Mouse (Mus musculus): Measurements from ENCODE around the gene Fndc9. TPM values are rescaled to one million over a fixed set of nuclear protein-coding genes. Genes with fewer than 3 reads are reported as not detected.

Fndc9 gene
- polyA plus RNA-seq, 1 experiment from 2014 or later: 0.09 TPM

DNA sequence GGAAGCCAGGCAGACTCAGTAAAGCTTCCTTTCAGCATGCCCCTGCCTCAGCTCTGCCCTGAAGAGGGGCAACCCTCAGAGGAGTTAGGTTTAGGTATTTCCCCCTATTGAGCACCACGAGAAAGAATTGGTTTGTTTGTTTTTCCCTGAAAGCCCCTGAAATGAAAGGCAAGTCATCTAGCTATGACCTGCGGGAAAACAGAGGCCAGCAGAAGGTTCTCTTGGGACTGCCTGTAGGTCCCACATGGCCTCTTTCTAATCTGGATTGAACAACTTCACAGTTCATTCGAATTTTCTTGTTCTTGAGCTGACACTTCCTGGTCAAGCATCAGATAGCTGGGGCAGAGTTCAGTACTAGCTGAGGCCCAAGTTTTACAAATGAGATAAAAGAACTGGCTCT is 23.5 kb upstream of the Fndc9 start:
- 30% methylated on average over 3 of the region's 3 CpGs for WGBS
- Histone ChIP-seq H3K9me3 (ENCODE audit: low read length) (no peaks in the 10 kb centered on the region), H3K27me3 (ENCODE audit: insufficient read depth, low read length) (no peaks in the 10 kb centered on the region), H3K27ac (ENCODE audit: low read length) (no peak overlapping the region), H3K36me3 (ENCODE audit: insufficient read depth, low read length) (no peaks in the 10 kb centered on the region), H3K4me2 (replicated peaks; ENCODE audit: low read depth, low read length) (no peak overlapping the region), H3K4me3 (ENCODE audit: low read length) (no peak overlapping the region), H3K9ac (replicated peaks; ENCODE audit: low read length) (no peak overlapping the region), H3K4me1 (ENCODE audit: insufficient read depth, low read length) (peaks cover 35% of the 10 kb centered on the region)
- ATAC-seq (ENCODE audit: low FRiP score, low TSS enrichment): no peak

DNA sequence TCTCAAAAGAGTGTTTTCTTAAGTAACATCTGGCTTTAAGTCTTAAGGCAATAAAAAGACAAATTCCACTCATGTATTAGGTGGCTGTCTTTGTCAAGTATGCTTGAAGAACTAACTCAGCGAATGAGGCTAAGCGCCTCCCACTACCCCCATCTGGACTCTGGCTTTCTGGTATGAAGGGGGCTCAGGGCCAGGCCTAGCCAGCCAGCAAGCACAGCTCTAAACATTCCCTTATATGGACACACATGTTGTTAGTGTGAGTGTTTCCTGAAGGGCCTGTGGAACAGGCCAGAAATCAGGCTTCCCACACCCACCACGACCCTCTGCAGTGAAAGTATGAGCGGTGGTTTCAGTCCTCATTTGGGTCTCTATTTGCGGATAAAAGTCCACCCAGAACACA is 21.5 kb upstream of the Fndc9 start:
- ATAC-seq (ENCODE audit: low FRiP score, low TSS enrichment): peak; percentile 88
- Histone ChIP-seq H3K9ac (replicated peaks; ENCODE audit: low read length) (no peak overlapping the region), H3K9me3 (ENCODE audit: low read length) (no peaks in the 10 kb centered on the region), H3K4me3 (ENCODE audit: low read length) (no peak overlapping the region), H3K4me2 (replicated peaks; ENCODE audit: low read depth, low read length) (no peak overlapping the region), H3K27ac (ENCODE audit: low read length) (peak overlapping the region; percentile 89), H3K4me1 (ENCODE audit: insufficient read depth, low read length) (peaks cover 35% of the 10 kb centered on the region), H3K36me3 (ENCODE audit: insufficient read depth, low read length) (no peaks in the 10 kb centered on the region), H3K27me3 (ENCODE audit: insufficient read depth, low read length) (no peaks in the 10 kb centered on the region)
- 54% methylated on average over 5 of the region's 5 CpGs for WGBS

DNA sequence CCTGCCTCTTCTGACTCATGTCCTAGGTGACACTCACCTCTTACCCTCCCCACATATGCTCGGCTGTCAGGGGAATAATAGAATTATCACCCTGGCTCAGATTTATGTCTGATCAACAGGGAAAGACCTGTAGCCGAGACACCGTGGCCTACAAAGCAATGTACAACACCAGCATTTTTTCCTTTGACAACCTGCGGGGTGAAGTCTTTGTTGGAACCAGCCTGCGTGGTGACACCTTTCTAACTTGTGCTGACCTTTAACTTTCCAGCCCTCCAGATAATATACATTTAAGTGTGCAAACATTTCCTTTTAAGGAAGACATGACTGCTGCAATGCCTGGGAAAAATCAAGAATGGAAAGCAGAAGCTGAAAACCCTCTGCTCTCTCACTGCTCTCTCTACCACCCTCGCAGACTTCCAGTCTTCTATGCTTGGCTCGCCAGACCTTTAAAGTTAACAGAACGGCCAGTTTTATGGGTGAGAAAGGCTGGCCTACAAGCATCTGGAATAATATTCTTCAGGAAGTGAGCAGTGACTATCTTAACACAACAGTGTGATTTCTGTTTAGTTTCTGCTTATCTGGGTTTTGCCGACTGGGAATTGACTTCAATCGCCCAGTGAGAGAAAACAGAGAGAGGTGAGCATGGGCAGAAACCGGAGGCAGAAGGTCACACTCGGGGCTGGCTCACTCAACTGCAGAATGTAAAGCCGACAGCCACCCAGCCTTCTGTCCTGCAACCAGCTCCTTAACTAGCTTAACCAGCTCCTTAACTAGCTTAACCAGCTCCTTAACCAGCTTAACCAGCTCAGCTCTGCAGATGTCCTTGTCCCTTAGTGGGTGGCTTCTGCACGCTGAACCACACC is 20.7 kb upstream of the Fndc9 start:
- peaks cover 35% of the 10 kb centered on the region for H3K4me1 ChIP-seq (ENCODE audit: insufficient read depth, low read length)
- ATAC-seq (ENCODE audit: low FRiP score, low TSS enrichment): no peak
- no peaks in the 10 kb centered on the region for H3K36me3 ChIP-seq (ENCODE audit: insufficient read depth, low read length)
- WGBS: 33% methylated on average over 14 of the region's 14 CpGs
- no peaks in the 10 kb centered on the region for H3K9me3 ChIP-seq (ENCODE audit: low read length)
- H3K27ac ChIP-seq (ENCODE audit: low read length): peak overlapping the region; percentile 89
- no peaks in the 10 kb centered on the region for H3K27me3 ChIP-seq (ENCODE audit: insufficient read depth, low read length)
- no peak overlapping the region for H3K4me2 ChIP-seq (replicated peaks; ENCODE audit: low read depth, low read length)
- H3K9ac ChIP-seq (replicated peaks; ENCODE audit: low read length): peak overlapping the region; percentile 40; the same call in 1 of the 2 replicates
- H3K4me3 ChIP-seq (ENCODE audit: low read length): no peak overlapping the region

DNA sequence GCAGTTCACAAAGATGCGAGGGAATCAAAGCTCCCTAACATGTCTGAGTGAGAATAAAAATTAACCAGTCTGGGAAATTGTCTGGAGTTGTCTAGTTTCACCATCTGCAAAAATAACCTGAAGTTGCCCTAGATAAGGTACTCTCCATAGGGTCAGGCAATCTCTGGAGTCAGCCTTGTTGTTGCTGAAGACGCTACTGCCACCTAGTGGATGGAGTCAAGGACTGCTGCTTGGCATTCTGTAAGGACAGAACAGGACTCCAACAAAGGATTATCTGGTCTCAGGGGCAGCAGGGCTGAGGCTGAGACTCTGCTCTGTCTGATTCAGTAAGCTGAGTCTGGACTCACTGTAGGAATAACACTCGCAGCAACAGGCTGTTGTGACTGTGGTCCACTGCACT is 20.0 kb upstream of the Fndc9 start:
- no peak overlapping the region for H3K4me2 ChIP-seq (replicated peaks; ENCODE audit: low read depth, low read length)
- H3K9ac ChIP-seq (replicated peaks; ENCODE audit: low read length): 0 out of 2 replicates have a peak overlapping the region, but pooled peaks have one; percentile 40
- peak; percentile 55; the same call in 1 of the 2 replicates for ATAC-seq (ENCODE audit: low FRiP score, low TSS enrichment)

DNA sequence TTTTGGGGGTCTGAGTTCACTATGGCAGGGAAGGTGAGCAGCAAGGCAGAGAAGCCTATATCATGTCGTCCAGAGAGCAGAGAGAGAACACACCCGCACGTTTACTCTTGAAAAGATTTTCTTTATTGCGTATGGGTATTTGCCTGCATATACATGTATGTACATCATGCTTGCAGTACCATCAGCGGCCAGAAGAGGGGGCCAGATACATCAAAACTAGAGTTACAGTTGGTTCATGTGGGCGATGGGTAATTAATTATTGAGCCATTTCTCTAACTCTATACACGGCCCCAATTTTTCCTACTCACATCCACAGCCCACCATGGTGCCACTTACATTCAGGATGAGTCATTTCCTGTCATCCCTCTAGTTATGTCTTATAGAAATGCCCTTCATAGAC is 18.7 kb upstream of the Fndc9 start:
- H3K9me3 ChIP-seq (ENCODE audit: low read length): no peaks in the 10 kb centered on the region
- peaks cover 6% of the 10 kb centered on the region; the same call in 1 of the 2 replicates for H3K36me3 ChIP-seq (ENCODE audit: insufficient read depth, low read length)
- no peak for ATAC-seq (ENCODE audit: low FRiP score, low TSS enrichment)

More for the DNA sequence above, 20.0 kb upstream of the Fndc9 start:
- no peaks in the 10 kb centered on the region for H3K9me3 ChIP-seq (ENCODE audit: low read length)
- H3K27ac ChIP-seq (ENCODE audit: low read length): peak overlapping the region; percentile 89; the same call in 1 of the 2 replicates
- no peaks in the 10 kb centered on the region for H3K27me3 ChIP-seq (ENCODE audit: insufficient read depth, low read length)
- H3K36me3 ChIP-seq (ENCODE audit: insufficient read depth, low read length): no peaks in the 10 kb centered on the region
- WGBS: 13% methylated on average over 3 of the region's 3 CpGs
- H3K4me3 ChIP-seq (ENCODE audit: low read length): no peak overlapping the region
- H3K4me1 ChIP-seq (ENCODE audit: insufficient read depth, low read length): peaks cover 35% of the 10 kb centered on the region

DNA sequence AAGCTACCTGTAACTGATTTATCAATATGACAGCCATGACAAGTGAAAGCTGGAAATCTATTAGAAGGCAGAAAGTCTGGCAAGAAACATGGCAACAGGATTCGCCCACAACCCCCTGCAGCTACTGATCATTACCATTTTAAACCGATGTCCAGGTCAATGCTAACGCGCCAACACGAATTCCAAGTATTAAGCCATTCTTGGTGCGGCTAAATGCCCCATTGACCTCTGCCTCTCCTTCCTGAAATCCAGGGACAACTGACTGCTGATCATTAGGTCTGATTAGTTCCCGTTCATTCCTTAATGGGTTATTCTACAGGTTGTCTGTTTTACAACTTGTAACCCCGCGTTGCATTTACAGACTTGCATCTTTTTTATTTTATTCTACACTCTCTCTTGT is 17.6 kb upstream of the Fndc9 start:
- 79% methylated on average over 9 of the region's 9 CpGs for WGBS
- Histone ChIP-seq H3K27ac (ENCODE audit: low read length) (no peak overlapping the region), H3K4me3 (ENCODE audit: low read length) (no peak overlapping the region), H3K4me2 (replicated peaks; ENCODE audit: low read depth, low read length) (no peak overlapping the region), H3K36me3 (ENCODE audit: insufficient read depth, low read length) (peaks cover 6% of the 10 kb centered on the region; the same call in 1 of the 2 replicates), H3K27me3 (ENCODE audit: insufficient read depth, low read length) (no peaks in the 10 kb centered on the region), H3K4me1 (ENCODE audit: insufficient read depth, low read length) (peaks cover 21% of the 10 kb centered on the region), H3K9ac (replicated peaks; ENCODE audit: low read length) (no peak overlapping the region), H3K9me3 (ENCODE audit: low read length) (no peaks in the 10 kb centered on the region)
- no peak for ATAC-seq (ENCODE audit: low FRiP score, low TSS enrichment)

More for the DNA sequence above, 18.7 kb upstream of the Fndc9 start:
- Histone ChIP-seq H3K4me3 (ENCODE audit: low read length) (no peak overlapping the region), H3K27ac (ENCODE audit: low read length) (no peak overlapping the region), H3K4me1 (ENCODE audit: insufficient read depth, low read length) (peaks cover 28% of the 10 kb centered on the region), H3K27me3 (ENCODE audit: insufficient read depth, low read length) (no peaks in the 10 kb centered on the region), H3K4me2 (replicated peaks; ENCODE audit: low read depth, low read length) (no peak overlapping the region), H3K9ac (replicated peaks; ENCODE audit: low read length) (no peak overlapping the region)
- WGBS: 76% methylated on average over 7 of the region's 7 CpGs

DNA sequence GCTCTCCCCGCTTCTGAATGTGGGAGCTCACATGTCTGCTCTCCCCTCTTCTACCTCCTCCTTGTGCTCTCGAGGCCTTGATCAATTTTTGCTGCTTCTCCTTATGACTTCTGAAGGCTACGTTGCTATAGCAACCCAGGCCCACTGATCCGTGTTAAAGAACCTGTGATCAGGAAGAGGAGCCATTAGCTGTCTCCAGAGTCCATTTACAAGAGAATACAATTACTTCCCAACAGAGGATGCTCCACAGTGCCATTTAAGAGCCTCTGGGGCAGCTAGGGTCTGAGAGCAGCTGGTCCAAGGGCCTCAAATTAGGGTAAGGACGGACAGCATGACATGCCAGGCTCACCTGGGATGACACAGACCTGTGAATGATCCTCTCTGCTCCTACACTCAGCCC is 16.7 kb upstream of the Fndc9 start:
- peaks cover 10% of the 10 kb centered on the region; the same call in 1 of the 2 replicates for H3K36me3 ChIP-seq (ENCODE audit: insufficient read depth, low read length)
- 27% methylated on average over 5 of the region's 5 CpGs for WGBS

DNA sequence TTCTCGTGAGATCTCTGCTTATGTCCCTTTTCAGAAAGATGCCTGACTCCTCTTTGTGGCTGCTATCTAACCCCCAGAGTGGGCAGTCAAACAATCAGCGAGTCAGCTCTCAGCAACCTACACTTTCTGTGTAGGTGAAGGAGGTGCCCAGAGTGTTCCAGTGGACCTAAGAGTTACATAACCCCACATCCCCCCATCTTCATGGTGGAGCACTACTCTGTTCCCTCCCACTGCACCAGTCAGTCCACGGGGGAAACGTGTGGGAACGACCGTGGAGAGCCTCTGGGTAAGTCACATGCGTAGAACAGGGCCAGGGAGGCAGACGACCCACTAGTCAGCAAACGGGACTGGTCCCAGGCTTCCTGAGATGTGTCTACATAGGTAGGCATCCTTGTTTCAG is 16.0 kb upstream of the Fndc9 start:
- H3K4me1 ChIP-seq (ENCODE audit: insufficient read depth, low read length): peaks cover 9% of the 10 kb centered on the region
- no peaks in the 10 kb centered on the region for H3K27me3 ChIP-seq (ENCODE audit: insufficient read depth, low read length)
- H3K4me2 ChIP-seq (replicated peaks; ENCODE audit: low read depth, low read length): no peak overlapping the region
- H3K4me3 ChIP-seq (ENCODE audit: low read length): no peak overlapping the region
- peaks cover 10% of the 10 kb centered on the region; the same call in 1 of the 2 replicates for H3K36me3 ChIP-seq (ENCODE audit: insufficient read depth, low read length)
- WGBS: 79% methylated on average over 9 of the region's 9 CpGs
- H3K9me3 ChIP-seq (ENCODE audit: low read length): no peaks in the 10 kb centered on the region
- no peak overlapping the region for H3K27ac ChIP-seq (ENCODE audit: low read length)
- H3K9ac ChIP-seq (replicated peaks; ENCODE audit: low read length): no peak overlapping the region
- no peak for ATAC-seq (ENCODE audit: low FRiP score, low TSS enrichment)

More for the DNA sequence above, 16.7 kb upstream of the Fndc9 start:
- Histone ChIP-seq H3K4me3 (ENCODE audit: low read length) (no peak overlapping the region), H3K9me3 (ENCODE audit: low read length) (no peaks in the 10 kb centered on the region), H3K27ac (ENCODE audit: low read length) (no peak overlapping the region), H3K27me3 (ENCODE audit: insufficient read depth, low read length) (no peaks in the 10 kb centered on the region), H3K9ac (replicated peaks; ENCODE audit: low read length) (no peak overlapping the region), H3K4me2 (replicated peaks; ENCODE audit: low read depth, low read length) (no peak overlapping the region), H3K4me1 (ENCODE audit: insufficient read depth, low read length) (peaks cover 13% of the 10 kb centered on the region)
- ATAC-seq (ENCODE audit: low FRiP score, low TSS enrichment): no peak

DNA sequence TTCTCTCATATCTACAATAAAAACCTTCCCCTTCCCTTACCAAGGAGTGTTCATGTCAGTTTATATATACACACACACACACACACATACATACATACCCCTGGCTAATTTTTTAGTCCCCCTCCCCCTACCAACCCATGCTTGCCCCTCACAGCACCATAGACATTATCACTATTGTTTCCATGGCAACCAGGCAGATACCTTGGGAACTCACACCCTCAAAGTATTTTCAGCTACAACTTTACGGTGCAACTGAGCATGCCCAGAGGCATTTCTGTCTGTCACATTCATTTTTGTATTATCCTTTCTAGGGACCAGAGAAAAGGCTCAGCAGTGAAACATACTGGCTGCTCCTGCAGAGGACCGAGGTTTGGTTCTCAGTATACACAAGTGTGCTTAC is 15.1 kb upstream of the Fndc9 start:
- peaks cover under 1% of the 10 kb centered on the region for H3K4me1 ChIP-seq (ENCODE audit: insufficient read depth, low read length)
- ATAC-seq (ENCODE audit: low FRiP score, low TSS enrichment): no peak
- H3K9ac ChIP-seq (replicated peaks; ENCODE audit: low read length): no peak overlapping the region
- H3K36me3 ChIP-seq (ENCODE audit: insufficient read depth, low read length): peaks cover 10% of the 10 kb centered on the region; the same call in 1 of the 2 replicates
- no peak overlapping the region for H3K4me3 ChIP-seq (ENCODE audit: low read length)
- H3K4me2 ChIP-seq (replicated peaks; ENCODE audit: low read depth, low read length): no peak overlapping the region
- no peaks in the 10 kb centered on the region for H3K27me3 ChIP-seq (ENCODE audit: insufficient read depth, low read length)
- no peaks in the 10 kb centered on the region for H3K9me3 ChIP-seq (ENCODE audit: low read length)
- 89% methylated on average over 2 of the region's 2 CpGs for WGBS
- no peak overlapping the region for H3K27ac ChIP-seq (ENCODE audit: low read length)

DNA sequence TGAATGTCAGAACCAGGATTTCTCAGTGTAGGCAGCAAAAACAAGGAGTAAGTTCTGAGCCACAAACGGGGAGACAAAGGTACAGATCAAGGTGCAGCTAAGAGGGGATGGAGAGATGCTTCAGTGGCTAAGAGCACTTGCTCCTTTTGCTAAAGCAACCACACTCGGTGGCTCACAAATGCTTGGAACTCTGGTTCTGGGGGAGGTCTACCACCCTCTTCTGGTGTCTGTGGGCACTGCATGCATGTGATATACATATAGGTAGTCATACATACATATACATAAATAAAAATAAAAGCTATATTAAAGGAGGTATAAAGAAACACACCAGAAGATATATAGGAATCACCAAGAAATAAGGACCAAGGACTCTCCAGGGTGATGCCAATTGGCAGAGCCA is 11.8 kb upstream of the Fndc9 start:
- Histone ChIP-seq H3K4me3 (ENCODE audit: low read length) (no peak overlapping the region), H3K27me3 (ENCODE audit: insufficient read depth, low read length) (no peaks in the 10 kb centered on the region), H3K36me3 (ENCODE audit: insufficient read depth, low read length) (peaks cover 10% of the 10 kb centered on the region; the same call in 1 of the 2 replicates), H3K9ac (replicated peaks; ENCODE audit: low read length) (no peak overlapping the region), H3K4me2 (replicated peaks; ENCODE audit: low read depth, low read length) (no peak overlapping the region), H3K9me3 (ENCODE audit: low read length) (no peaks in the 10 kb centered on the region), H3K4me1 (ENCODE audit: insufficient read depth, low read length) (no peaks in the 10 kb centered on the region), H3K27ac (ENCODE audit: low read length) (no peak overlapping the region)
- ATAC-seq (ENCODE audit: low FRiP score, low TSS enrichment): no peak
- 77% methylated on average over 2 of the region's 2 CpGs for WGBS

Measured in kidney, embryonic 16.5 days (tissue).